10 mouse cellular contexts compared by ENCODE assay signal in the genomic region with DNA sequence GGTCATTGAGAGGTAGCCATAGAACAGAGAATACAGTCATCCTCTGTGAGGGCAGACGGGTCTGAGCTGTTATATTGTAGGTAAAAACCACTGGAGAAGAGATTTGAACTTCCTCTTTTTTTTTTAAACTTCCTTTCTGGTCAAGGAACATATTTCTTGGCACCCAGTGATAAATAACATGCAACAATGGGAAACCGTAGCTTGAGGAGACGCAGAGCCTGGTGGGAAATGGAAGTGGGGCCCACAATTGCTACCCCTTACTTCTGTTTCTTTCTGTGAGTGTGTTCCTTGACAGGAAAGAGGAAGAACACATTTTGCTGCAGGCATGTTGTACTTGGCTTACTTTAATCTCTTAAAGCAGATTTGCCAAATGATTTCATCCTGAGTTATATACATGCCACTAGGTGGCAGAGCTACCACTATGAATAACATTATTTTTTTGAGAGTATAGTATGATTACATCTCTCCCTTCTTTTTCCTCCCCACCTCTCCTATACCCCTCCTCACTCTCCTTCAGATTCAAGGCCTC. TPM values are rescaled to one million over a fixed set of nuclear protein-coding genes. Genes with fewer than 3 reads are reported as not detected.
DNase-seq lines count a peak whose midpoint lies in the region; ATAC-seq and TF ChIP-seq lines count a peak whose summit lies in the region.
"Had no signal": no experiment of that assay in that cellular context is flagged by ENCODE, and none has a peak within 500 bp of the region (broad histone marks: within the 10 kb centered on the region; RNA-seq: fewer than 3 reads in every experiment).

No protein-coding gene starts in this region.

- TF ChIP-seq EP300 in heart, postnatal 0 days (IDR thresholded peaks at IDR 0.05; ENCODE audit: low read depth), result no peak

- no peak overlapping the region for H3K27ac ChIP-seq in heart, postnatal 0 days (ENCODE audit: low read depth)
- peak overlapping the region; percentile 22; the same call in 1 of the 2 replicates for H3K27ac ChIP-seq in spleen, adult 2 months (ENCODE audit: insufficient read depth, low read length)
- H3K27ac ChIP-seq: liver, embryonic 13.5 days; neural tube, embryonic 13.5 days; stomach, embryonic 15.5 days had no signal

- no peak for TF ChIP-seq CTCF in heart, postnatal 0 days (IDR thresholded peaks at IDR 0.05; ENCODE audit: low read depth)
- TF ChIP-seq CTCF in spleen, adult 2 months (IDR thresholded peaks at IDR 0.05; ENCODE audit: extremely low read depth, insufficient read depth, insufficient read length, insufficient replicate concordance), result no peak

- H3K4me2 ChIP-seq in heart, postnatal 0 days (ENCODE audit: low read depth, low read length), result no peak overlapping the region
- H3K4me2 ChIP-seq: liver, embryonic 13.5 days; neural tube, embryonic 13.5 days; stomach, embryonic 15.5 days had no signal

- TF ChIP-seq POLR2A in spleen, adult 2 months (IDR thresholded peaks at IDR 0.05; ENCODE audit: low read depth, low read length), result no peak

- intact Hi-C loops in heart, postnatal 36 days (cut with DNase I), result loop anchor here (5.0 kb wide), 1 partner anchor 123 kb away; no protein-coding TSS in a partner anchor
- intact Hi-C loops in left cerebral cortex, postnatal 10 days (cut with DNase I), result loop anchor here (5.0 kb wide), 1 partner anchor 732 kb away; no protein-coding TSS in a partner anchor

- H3K9ac ChIP-seq in heart, postnatal 0 days (replicated peaks; ENCODE audit: low read depth, low read length), result no peak overlapping the region
- H3K9ac ChIP-seq: liver, embryonic 13.5 days; neural tube, embryonic 13.5 days; stomach, embryonic 15.5 days had no signal

- DNase-seq in heart, postnatal 0 days (ENCODE audit: low spot score), result peak; percentile 14
- DNase-seq in heart, postnatal 36 days, result no peak
- DNase-seq in spleen, adult 2 months (ENCODE audit: low read depth in 1 of 2, low spot score in 2 of 2), result peak in 1 of 2 experiments; percentile 9
- DNase-seq in spleen, adult 18-20 months, result no peak
- no peak for DNase-seq in thymus, postnatal 0 days (ENCODE audit: low spot score)
- DNase-seq in left cerebral cortex, postnatal 10 days (ENCODE audit: extremely low spot score in 1 of 2, low spot score in 2 of 2), result no peak
- DNase-seq: liver, embryonic 13.5 days had no signal

- no peaks in the 10 kb centered on the region for H3K4me1 ChIP-seq in heart, postnatal 0 days (ENCODE audit: control insufficient read depth, insufficient read depth)
- H3K4me1 ChIP-seq in spleen, adult 2 months (ENCODE audit: control insufficient read depth, insufficient read depth, insufficient read length), result peaks cover 2% of the 10 kb centered on the region; the same call in 1 of the 2 replicates
- H3K4me1 ChIP-seq: neural tube, embryonic 13.5 days; stomach, embryonic 15.5 days had no signal

- H3K4me3 ChIP-seq in heart, postnatal 0 days (ENCODE audit: low read depth, low read length), result no peak overlapping the region
- no peak overlapping the region for H3K4me3 ChIP-seq in spleen, adult 2 months (ENCODE audit: extremely low read depth, insufficient read depth, insufficient read length)
- H3K4me3 ChIP-seq: liver, embryonic 13.5 days; neural tube, embryonic 13.5 days; stomach, embryonic 15.5 days had no signal

- ATAC-seq in heart, postnatal 0 days (ENCODE audit: insufficient read depth, low read depth), result no peak
- ATAC-seq in inflammation-experienced regulatory T-cells, adult 6 months, result peak; percentile 49

- H3K9me3 ChIP-seq in heart, postnatal 0 days (replicated peaks; ENCODE audit: control insufficient read depth, low read length), result no peaks in the 10 kb centered on the region
- H3K9me3 ChIP-seq: liver, embryonic 13.5 days; neural tube, embryonic 13.5 days; stomach, embryonic 15.5 days had no signal

- no peaks in the 10 kb centered on the region for H3K27me3 ChIP-seq in heart, postnatal 0 days (ENCODE audit: control insufficient read depth, insufficient read depth, low read length)
- no peaks in the 10 kb centered on the region for H3K27me3 ChIP-seq in spleen, adult 2 months (ENCODE audit: control insufficient read depth, insufficient read depth, low read length)
- H3K27me3 ChIP-seq: liver, embryonic 13.5 days; neural tube, embryonic 13.5 days; stomach, embryonic 15.5 days had no signal

- peaks cover 7% of the 10 kb centered on the region; the same call in 1 of the 2 replicates for H3K36me3 ChIP-seq in heart, postnatal 0 days (replicated peaks; ENCODE audit: control insufficient read depth, insufficient read depth, low read length)
- no peaks in the 10 kb centered on the region; the same call in 1 of the 2 replicates for H3K36me3 ChIP-seq in spleen, adult 2 months (ENCODE audit: control insufficient read depth, insufficient read depth, low read length)
- H3K36me3 ChIP-seq: liver, embryonic 13.5 days; neural tube, embryonic 13.5 days; stomach, embryonic 15.5 days had no signal

- WGBS in heart, postnatal 0 days, result 61% methylated on average over 3 of the region's 3 CpGs
- 15% methylated on average over 3 of the region's 3 CpGs for WGBS in spleen, adult 2 months

RNA-seq across cellular contexts. Expression of gene Msn, which starts 49.2 kb away (rescaled TPM):
- 102 and 128 TPM in 2 replicates for total RNA-seq in heart, postnatal 0 days (2014; rRNA removed; ENCODE audit: low replicate concordance)
- polyA plus RNA-seq in heart, postnatal 0 days (2015; fragmentation: Nextera tagmentation; extraction: Ambion mirVana), result 107 and 116 TPM in 2 replicates
- total RNA-seq in heart, postnatal 36 days (2021), result 100 to 1,000 TPM; 116 to 124 TPM
- polyA plus RNA-seq in spleen, adult 2 months (2012; rRNA removed), result 147 and 159 TPM in 2 replicates
- 100 to 1,000 TPM; 734 to 778 (median 742) TPM for polyA plus RNA-seq in inflammation-experienced regulatory T-cells, adult 6 months (2017; shearing (Covaris generic))
- polyA plus RNA-seq in thymus, postnatal 0 days (2015; fragmentation: Nextera tagmentation; extraction: Ambion mirVana), result 186 and 211 TPM in 2 replicates
- total RNA-seq in left cerebral cortex, postnatal 10 days (2021), result 10 to 100 TPM; 22.0 to 24.4 TPM
